Mouse (Mus musculus) brain, embryonic 14.5 days (tissue): ENCODE data around the gene Clspn. TPM values are rescaled to one million over a fixed set of nuclear protein-coding genes. Genes with fewer than 3 reads are reported as not detected.

Experiments used
- DNase-seq: peaks from one replicate; pipeline ENCODE4 v3.0.0-alpha.2; 2011; ENCODE audit warnings: low read depth
- CTCF ChIP-seq: fragments of 200-500 bp; IDR thresholded peaks from 2 replicates; pipeline ENCODE4 v1.5.1; 2012; ENCODE audit warnings: inconsistent platforms, mild to moderate bottlenecking, moderate library complexity, borderline replicate concordance; ENCODE audit not compliant: insufficient read depth, insufficient read length; ENCODE audit errors: extremely low read depth
- POLR2A ChIP-seq: fragments of 200-500 bp; IDR thresholded peaks from 2 replicates; pipeline ENCODE4 v1.6.1; 2012; ENCODE audit warnings: mild to moderate bottlenecking, inconsistent platforms, borderline replicate concordance; ENCODE audit not compliant: poor library complexity, insufficient read depth, insufficient read length, severe bottlenecking; ENCODE audit errors: extremely low read depth
- polyA plus RNA-seq: library from polyadenylated mRNA; depleted of rRNA; stranded (reverse); fragments of >200 nt; gene quantifications from 2 replicates; pipeline ENCODE4 v1.2.3, GENCODE M21; 2012

The Clspn gene
- polyA plus RNA-seq, 1 experiment = 6.2 TPM

DNA sequence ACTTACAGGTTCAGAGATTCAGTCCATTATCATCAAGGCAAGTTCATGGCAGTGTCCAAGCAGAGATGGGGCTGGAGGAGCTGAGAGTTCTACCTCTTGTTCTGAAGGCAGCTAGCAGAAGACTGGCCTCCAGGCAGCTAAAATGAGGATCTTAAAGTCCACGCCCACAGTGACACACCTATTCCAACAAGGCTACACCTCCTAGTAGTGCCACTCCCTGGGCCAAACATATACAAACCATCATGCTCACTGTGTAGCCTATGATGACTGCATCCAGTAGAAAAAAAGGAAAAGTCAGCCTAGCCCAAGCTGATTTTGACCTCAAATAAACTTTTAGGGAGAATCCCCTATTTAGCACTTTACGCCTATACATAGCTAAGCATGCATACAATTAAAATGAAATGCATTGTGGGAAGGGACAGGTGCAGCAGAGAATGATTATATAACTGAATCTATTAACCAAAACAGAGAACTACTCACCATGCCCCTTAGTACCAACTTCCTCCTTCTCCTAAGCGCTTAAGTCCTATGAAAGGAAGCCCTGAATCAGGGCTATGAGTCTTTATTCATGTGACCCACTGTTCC, 16.2 kb upstream of the Clspn start:
- TF ChIP-seq CTCF (no peak), POLR2A (no peak)
- DNase-seq = no peak

DNA sequence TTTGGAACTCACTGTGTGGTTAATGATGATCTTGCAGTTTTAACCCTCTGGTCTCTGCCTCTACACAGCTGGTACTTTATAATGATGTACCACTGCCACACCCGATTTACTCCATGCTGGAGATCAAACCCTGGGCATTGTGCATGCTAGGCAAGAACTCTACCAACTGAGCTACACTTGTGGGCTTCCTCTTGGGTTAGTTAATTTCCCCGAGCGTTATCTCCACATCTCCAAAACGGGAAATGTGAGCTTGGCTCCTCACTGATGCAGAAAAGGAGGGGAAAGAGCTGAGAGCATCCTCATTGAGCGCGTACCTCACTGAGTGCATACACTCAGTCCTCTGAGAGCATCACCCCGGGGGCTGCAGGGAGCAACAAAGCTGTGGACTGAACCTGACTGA, 13.9 kb upstream of the Clspn start:
- TF ChIP-seq CTCF = no peak
- TF ChIP-seq POLR2A = no peak

DNA sequence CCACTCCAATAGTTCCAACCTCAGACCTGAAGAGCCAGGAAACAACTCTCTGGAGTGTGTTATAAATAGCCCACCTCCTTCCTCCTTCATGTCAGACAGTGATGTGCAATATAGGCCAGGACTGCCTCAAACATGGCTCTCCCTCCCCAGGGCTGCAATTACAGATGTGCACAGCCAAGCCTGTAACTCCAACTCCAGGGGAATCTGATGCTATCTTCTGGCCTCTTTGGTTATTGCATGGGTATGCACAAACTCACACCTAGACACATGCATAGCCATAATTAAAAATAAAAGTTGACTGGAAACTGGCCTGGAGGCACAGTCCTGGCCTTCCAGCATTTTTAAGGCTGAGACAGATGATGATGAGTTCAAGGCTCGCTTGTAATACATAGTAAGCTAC, 11.7 kb upstream of the Clspn start:
- no peak for TF ChIP-seq CTCF
- no peak for TF ChIP-seq POLR2A

More for the DNA sequence above, 13.9 kb upstream of the Clspn start:
- no peak for DNase-seq

DNA sequence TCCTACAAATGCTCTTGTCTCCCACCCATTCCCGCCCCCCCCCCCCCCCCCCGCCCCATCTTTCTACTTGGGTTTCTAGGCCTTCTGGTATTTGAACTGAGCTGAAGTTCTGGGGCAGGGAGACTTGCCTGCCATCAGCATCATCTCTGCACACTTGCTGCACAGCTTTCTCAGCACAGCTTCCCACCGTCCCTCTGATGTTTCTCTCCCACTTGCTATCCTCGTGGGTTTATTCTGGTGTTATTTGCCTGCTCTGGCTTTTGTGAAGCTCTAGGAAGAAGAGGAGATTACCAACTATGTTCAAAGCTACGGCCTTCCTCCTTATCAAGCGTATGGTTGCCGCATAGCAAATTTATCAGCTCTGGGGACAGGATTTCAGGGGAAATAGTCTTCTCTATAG, 11.0 kb upstream of the Clspn start:
- no peak for DNase-seq
- TF ChIP-seq CTCF (no peak), POLR2A (no peak)

More for the DNA sequence above, 11.7 kb upstream of the Clspn start:
- no peak for DNase-seq

DNA sequence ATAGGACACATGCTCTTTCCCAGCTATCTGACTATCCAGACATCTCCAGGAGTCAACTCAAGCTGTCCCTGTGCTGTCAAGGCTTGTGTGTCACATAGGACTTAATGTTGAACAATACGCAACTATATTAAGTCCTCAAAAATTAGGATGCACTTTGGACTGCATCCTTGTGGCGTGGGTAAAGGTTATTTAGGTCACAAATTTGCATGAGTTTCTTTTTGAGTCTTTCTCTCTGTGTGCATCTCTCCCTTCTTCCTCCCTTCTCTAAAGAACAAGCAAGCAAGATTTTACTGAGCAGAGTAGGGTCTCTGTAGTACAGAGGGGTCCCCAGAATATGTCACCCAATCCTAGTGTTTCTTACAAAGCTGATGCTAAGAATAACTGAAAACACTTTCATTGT, 10.6 kb upstream of the Clspn start:
- DNase-seq = no peak

DNA sequence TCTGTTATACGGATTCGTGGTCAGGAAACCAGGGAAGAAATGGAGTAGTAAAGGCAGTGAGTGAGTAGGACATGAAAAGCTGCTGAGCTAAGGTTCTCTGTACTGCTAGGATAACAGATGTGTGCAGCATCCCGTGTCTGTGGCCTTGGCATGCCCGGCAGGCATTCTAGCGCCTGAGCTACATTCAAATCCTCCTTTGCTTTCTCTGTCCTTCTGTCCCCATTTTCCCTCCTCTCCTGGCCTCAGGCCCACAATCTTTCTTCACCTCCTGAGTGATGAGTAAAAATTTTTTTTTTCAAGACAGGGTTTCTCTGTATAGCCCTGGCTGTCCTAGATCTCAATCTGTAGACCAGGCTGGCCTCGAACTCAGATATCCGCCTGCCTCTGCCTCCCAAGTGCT, 4.6 kb upstream of the Clspn start:
- peak; percentile 53 for DNase-seq
- TF ChIP-seq CTCF = no peak
- no peak for TF ChIP-seq POLR2A

More for the DNA sequence above, 10.6 kb upstream of the Clspn start:
- TF ChIP-seq POLR2A = no peak
- TF ChIP-seq CTCF = no peak

DNA sequence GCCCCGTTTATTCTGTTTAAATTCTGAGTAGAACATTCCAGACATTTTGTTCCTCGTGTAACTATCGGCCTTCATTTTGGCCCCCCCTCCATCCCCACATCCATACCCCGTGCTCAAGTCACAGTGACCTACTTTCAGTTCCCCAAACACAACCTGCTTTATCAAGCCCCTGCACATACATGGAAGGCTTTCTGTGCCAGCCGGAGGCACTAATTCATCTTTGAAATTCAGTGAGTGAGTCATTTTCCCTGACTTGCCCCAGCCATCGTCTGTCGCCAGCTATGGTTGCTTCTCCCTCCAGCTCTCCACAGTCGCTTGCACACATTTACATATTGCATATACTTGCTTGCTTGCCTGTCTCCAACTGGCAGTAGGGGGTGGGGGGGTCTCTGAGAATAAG, 3.6 kb upstream of the Clspn start:
- DNase-seq = peak; percentile 28
- no peak for TF ChIP-seq CTCF
- TF ChIP-seq POLR2A = no peak

DNA sequence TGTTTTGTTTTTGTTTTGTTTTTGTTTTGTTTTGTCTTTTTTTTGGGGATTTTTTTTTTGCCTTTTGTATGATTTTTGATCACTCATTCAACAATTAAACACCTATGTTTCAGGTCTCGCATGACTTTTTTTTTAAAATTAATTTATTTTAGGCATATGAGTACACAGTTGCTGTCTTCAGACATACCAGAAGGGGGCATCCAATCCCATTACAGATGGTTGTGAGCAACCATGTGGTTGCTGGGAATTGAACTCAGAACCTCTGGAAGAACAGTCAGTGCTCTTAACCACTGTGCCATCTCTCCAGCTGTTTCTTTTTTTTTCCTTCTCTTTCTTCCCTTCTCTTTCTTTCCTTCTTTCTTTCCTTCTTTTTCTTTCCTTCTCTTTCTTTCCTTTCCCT, 3.0 kb upstream of the Clspn start:
- DNase-seq = no peak
- TF ChIP-seq POLR2A (no peak), CTCF (no peak)

DNA sequence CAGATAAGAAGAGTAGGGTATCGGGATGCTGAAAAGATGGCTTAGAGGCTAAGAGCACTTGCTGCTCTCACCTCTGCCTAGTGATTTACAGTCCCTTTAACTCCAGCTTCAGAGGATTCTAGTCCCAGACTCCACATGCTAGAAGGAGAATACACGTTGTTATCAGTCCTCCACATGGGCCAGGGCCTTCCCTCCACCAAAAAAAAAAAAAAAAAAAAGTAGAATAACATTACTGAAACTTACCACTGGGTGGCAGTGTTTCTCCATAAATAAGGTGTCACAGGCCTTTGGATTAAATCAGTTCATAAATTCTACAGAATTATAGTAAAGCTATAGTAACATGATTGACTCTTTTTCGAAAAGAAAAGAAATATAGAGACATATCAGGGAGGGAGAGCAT, 2.3 kb upstream of the Clspn start:
- DNase-seq = peak; percentile 71
- TF ChIP-seq POLR2A (no peak), CTCF (0 out of 2 replicates have a peak, but pooled peaks have one; percentile 10)

DNA sequence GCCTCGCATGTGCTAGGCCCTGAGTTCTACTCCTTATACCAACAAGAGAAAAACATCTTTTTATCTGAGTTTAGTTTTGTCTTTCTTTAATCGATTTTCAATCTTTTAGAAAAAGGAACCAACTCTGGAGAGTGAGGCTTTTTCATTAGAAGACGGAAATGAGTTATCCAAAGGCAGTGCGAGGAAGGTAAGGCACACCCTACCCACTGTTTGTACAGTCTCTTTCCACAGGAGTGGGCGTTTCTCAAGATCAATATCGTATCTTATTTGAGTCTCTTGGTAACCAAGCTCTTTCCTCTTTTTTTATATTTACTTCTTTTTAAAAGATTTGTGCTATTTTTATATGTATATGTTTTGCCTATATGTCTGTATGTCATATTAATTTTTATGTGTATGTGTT, 7.1 kb downstream of the Clspn start:
- no peak for DNase-seq
- TF ChIP-seq CTCF (no peak), POLR2A (no peak)

DNA sequence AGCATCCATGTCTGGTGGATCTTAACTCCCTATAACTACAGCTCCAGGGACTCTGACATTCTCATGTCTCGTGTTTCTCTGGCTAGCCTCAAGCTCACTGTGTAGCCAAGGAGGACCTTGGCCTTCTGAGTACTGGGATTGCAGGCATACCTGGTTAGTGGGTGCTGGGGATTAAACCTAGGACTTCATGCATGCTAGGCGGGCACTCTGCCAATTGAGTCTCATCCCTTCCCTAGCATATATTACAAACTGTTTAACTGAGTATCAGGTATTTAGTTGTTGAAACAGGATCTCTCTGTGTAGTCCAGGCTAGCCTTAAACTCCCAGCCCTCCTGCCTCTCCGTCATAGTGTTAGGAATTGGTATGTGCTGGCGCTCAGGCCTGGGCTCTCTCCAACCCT, 10.5 kb downstream of the Clspn start:
- no peak for TF ChIP-seq CTCF
- no peak for TF ChIP-seq POLR2A
- no peak for DNase-seq

DNA sequence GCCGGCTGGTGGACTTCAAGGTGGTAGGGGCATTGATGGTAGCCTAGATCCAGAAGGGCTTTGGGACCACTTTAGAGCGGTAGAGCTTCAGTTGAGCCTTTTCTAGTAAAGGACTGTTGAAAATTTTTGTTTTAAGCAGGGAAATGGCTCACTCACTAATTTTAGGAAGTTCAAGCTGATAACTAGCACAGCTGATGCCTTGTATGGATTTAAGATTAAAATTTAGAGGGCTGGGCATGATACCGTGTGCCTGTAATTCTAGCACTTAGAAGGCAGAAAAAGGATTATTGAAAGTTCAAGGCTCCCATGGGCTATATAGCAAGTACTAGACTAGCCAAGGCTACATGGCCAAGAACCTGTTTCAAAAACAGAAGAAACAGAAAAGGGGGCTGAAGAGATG, 13.0 kb downstream of the Clspn start:
- TF ChIP-seq CTCF = no peak
- TF ChIP-seq POLR2A = no peak
- DNase-seq = no peak

DNA sequence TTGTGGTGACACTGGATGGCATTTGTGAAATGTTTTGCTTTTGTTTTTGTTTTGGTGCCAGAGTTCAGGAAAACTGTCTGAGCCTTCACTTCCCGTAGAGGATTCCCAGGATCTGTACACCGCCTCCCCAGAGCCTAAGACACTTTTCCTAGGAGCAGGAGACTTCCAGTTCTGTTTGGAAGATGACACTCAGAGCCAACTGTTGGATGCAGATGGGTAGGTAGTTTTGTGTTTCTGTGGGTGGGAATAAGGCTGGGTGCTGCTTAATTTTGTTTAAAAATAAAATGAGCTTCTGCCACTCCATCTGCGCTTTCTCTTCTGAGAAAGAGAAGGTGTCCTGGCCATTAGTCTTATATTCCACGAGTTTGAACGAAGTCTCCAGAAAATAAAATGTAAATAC, 19.5 kb downstream of the Clspn start:
- TF ChIP-seq POLR2A (no peak), CTCF (no peak)
- no peak for DNase-seq

DNA sequence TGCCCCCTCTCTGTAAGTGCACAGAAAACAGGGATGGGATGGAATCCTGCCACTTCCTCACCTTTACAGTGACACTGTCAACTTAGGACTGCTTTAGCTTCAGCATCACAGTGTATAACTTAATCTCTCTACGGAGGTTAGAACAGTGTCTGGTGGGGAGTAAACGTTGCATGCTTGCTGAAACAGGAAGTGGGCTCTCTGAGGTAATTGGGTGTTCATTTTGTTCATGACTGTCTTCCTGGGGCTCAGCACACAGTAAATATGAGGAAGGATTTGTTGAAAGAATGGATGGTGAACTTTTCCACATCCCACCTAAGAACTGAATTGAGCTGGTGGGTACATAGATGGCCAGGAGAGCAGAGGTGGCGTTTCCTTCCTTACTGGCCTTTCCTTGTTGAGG, 21.2 kb downstream of the Clspn start:
- DNase-seq = no peak
- TF ChIP-seq CTCF (no peak), POLR2A (no peak)

DNA sequence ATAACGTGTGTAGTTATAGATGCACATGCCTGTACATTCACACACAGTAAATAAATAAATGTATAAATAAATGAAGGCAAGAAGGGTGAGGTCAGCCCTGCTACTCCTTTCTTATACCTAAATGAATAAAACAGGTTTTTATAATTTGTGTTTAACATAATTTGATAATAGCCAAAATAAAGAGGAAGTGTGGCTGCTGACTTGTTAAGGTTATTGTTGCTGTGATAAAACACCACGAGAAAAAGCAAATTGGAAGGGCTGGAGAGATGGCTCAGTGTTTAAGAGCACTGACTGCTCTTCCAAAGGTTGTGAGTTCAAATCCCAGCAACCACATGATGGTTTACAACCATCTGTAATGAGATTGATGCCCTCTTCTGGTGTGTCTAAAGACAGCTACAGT, 22.3 kb downstream of the Clspn start:
- TF ChIP-seq CTCF (no peak), POLR2A (no peak)
- no peak for DNase-seq

DNA sequence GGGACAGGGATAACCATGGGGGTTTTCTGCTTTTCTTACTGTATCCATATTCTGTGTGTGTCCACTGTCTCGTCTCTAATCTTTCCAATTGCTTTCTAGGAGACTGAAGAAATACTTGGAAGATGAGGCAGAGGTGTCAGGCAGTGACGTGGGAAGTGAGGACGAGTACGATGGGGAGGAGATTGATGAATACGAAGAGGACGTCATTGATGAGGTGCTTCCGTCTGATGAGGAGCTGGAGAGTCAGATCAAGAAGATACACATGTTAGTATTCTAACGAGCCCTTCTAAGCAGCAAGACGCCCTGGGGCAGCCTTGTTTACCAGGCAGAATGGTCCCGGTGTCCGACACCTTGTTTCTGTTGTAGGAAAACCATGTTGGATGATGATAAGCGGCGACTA, 29.0 kb downstream of the Clspn start:
- DNase-seq = no peak
- no peak for TF ChIP-seq POLR2A
- TF ChIP-seq CTCF = no peak

DNA sequence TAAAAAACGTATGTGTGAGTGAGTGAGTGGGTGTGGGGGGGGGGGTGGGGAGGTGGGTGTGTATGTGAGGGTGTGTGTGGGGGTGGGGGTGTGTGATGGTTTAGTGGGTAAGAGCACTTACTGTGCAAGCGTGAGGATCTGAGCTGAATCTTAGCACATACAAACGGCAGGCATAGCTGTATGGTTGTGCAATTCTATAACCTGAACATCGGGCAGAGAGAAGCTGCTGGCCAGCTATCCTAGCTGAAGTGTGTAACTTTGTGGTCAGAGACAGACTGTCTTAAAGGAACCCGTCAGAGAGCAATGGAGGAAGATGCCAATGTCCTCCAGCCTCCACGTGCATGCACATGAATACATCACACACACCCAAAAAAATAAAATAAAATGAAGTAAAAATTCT, 35.3 kb downstream of the Clspn start:
- DNase-seq = no peak
- TF ChIP-seq CTCF (no peak), POLR2A (no peak)
